Mouse (Mus musculus): ENCODE measurements around the gene Slc25a14. TPM values are rescaled to one million over a fixed set of nuclear protein-coding genes. Genes with fewer than 3 reads are reported as not detected.

The Slc25a14 gene
- total RNA-seq, 1 experiment = 5.8 TPM

GRCm38 (mm10) chrX:48596053-48596452 lies 27.2 kb upstream of the Slc25a14 start:
- H3K9me3 ChIP-seq (ENCODE audit: control insufficient read depth, insufficient read depth, low read depth, low read length) = no peaks in the 10 kb centered on the region
- DNase-seq (ENCODE audit: low read depth, low spot score) = peak; percentile 45
- H3K4me3 ChIP-seq (ENCODE audit: insufficient read depth in 1 of 2, low read depth in 1 of 2, low read length in 2 of 2, poor library complexity in 1 of 2, severe bottlenecking in 1 of 2) = 0 out of 4 replicates have a peak overlapping the region, but pooled peaks of 1 of the 2 experiments have one; percentile 5
- TF ChIP-seq MAFK (IDR thresholded peaks at IDR 0.05; ENCODE audit: insufficient read depth, low read depth, low read length) = peak; percentile 65; the same call in 1 of the 2 replicates
- TF ChIP-seq ZNF384 (IDR thresholded peaks at IDR 0.05; ENCODE audit: low read depth, low read length) = no peak
- TF ChIP-seq HCFC1 (IDR thresholded peaks at IDR 0.05; ENCODE audit: borderline replicate concordance, insufficient read depth, low read length) = no peak
- no peak for TF ChIP-seq CHD2 (IDR thresholded peaks at IDR 0.05; ENCODE audit: low read depth, low read length)
- TF ChIP-seq ZC3H11A (IDR thresholded peaks at IDR 0.05; ENCODE audit: borderline replicate concordance, low read depth, low read length) = no peak
- H3K9ac ChIP-seq (ENCODE audit: insufficient read depth, low read depth, low read length, poor library complexity, severe bottlenecking) = no peak overlapping the region
- no peaks in the 10 kb centered on the region for H3K36me3 ChIP-seq (ENCODE audit: control insufficient read depth, insufficient read depth, low read length, poor library complexity, severe bottlenecking)
- no peaks in the 10 kb centered on the region for H3K4me1 ChIP-seq (ENCODE audit: control insufficient read depth in 2 of 2, insufficient read depth in 2 of 2, low read length in 2 of 2, poor library complexity in 1 of 2)
- in situ Hi-C loops (cut with MboI; ENCODE audit: low sequenced_read_pairs in 2 of 2, unreplicated experiment in 2 of 2) = no loop called here
- no peak overlapping the region for H3K27ac ChIP-seq (ENCODE audit: insufficient read depth, low read depth, low read length, poor library complexity, severe bottlenecking)

GRCm38 (mm10) chrX:48596906-48597305 lies 26.3 kb upstream of the Slc25a14 start:
- Histone ChIP-seq H3K4me3 (ENCODE audit: insufficient read depth in 1 of 2, low read depth in 1 of 2, low read length in 2 of 2, poor library complexity in 1 of 2, severe bottlenecking in 1 of 2) (no peak overlapping the region), H3K27ac (ENCODE audit: insufficient read depth, low read depth, low read length, poor library complexity, severe bottlenecking) (no peak overlapping the region), H3K36me3 (ENCODE audit: control insufficient read depth, insufficient read depth, low read length, poor library complexity, severe bottlenecking) (no peaks in the 10 kb centered on the region), H3K4me1 (ENCODE audit: control insufficient read depth in 2 of 2, insufficient read depth in 2 of 2, low read length in 2 of 2, poor library complexity in 1 of 2) (no peaks in the 10 kb centered on the region), H3K9me3 (ENCODE audit: control insufficient read depth, insufficient read depth, low read depth, low read length) (no peaks in the 10 kb centered on the region), H3K9ac (ENCODE audit: insufficient read depth, low read depth, low read length, poor library complexity, severe bottlenecking) (no peak overlapping the region)
- TF ChIP-seq ZC3H11A (IDR thresholded peaks at IDR 0.05; ENCODE audit: borderline replicate concordance, low read depth, low read length) (no peak), CHD2 (IDR thresholded peaks at IDR 0.05; ENCODE audit: low read depth, low read length) (no peak), MAFK (IDR thresholded peaks at IDR 0.05; ENCODE audit: insufficient read depth, low read depth, low read length) (no peak), ZNF384 (IDR thresholded peaks at IDR 0.05; ENCODE audit: low read depth, low read length) (no peak), HCFC1 (IDR thresholded peaks at IDR 0.05; ENCODE audit: borderline replicate concordance, insufficient read depth, low read length) (no peak)
- DNase-seq (ENCODE audit: low read depth, low spot score) = no peak
- in situ Hi-C loops (cut with MboI; ENCODE audit: low sequenced_read_pairs in 2 of 2, unreplicated experiment in 2 of 2) = no loop called here

- Histone ChIP-seq H3K27ac (ENCODE audit: insufficient read depth, low read depth, low read length, poor library complexity, severe bottlenecking) (no peak overlapping the region), H3K36me3 (ENCODE audit: control insufficient read depth, insufficient read depth, low read length, poor library complexity, severe bottlenecking) (no peaks in the 10 kb centered on the region), H3K4me3 (ENCODE audit: insufficient read depth in 1 of 2, low read depth in 1 of 2, low read length in 2 of 2, poor library complexity in 1 of 2, severe bottlenecking in 1 of 2) (no peak overlapping the region), H3K9me3 (ENCODE audit: control insufficient read depth, insufficient read depth, low read depth, low read length) (no peaks in the 10 kb centered on the region), H3K4me1 (ENCODE audit: control insufficient read depth in 2 of 2, insufficient read depth in 2 of 2, low read length in 2 of 2, poor library complexity in 1 of 2) (peaks cover 0 to 3% of the 10 kb centered on the region in 2 experiments; a peak in 1 of 4 replicates), H3K9ac (ENCODE audit: insufficient read depth, low read depth, low read length, poor library complexity, severe bottlenecking) (no peak overlapping the region)
- no peak for DNase-seq (ENCODE audit: low read depth, low spot score)
- in situ Hi-C loops (cut with MboI; ENCODE audit: low sequenced_read_pairs in 2 of 2, unreplicated experiment in 2 of 2) = no loop called here
- TF ChIP-seq ZNF384 (IDR thresholded peaks at IDR 0.05; ENCODE audit: low read depth, low read length) (no peak), HCFC1 (IDR thresholded peaks at IDR 0.05; ENCODE audit: borderline replicate concordance, insufficient read depth, low read length) (no peak), MAFK (IDR thresholded peaks at IDR 0.05; ENCODE audit: insufficient read depth, low read depth, low read length) (no peak), CHD2 (IDR thresholded peaks at IDR 0.05; ENCODE audit: low read depth, low read length) (no peak), ZC3H11A (IDR thresholded peaks at IDR 0.05; ENCODE audit: borderline replicate concordance, low read depth, low read length) (no peak)
Measured at GRCm38 (mm10) chrX:48604872-48605271, 18.3 kb upstream of the Slc25a14 start.

GRCm38 (mm10) chrX:48623049-48623378 lies 199 bp upstream of the Slc25a14 start:
- Histone ChIP-seq H3K9ac (ENCODE audit: insufficient read depth, low read depth, low read length, poor library complexity, severe bottlenecking) (no peak overlapping the region; the same call in 1 of the 2 replicates), H3K27ac (ENCODE audit: insufficient read depth, low read depth, low read length, poor library complexity, severe bottlenecking) (no peak overlapping the region), H3K4me1 (ENCODE audit: control insufficient read depth in 2 of 2, insufficient read depth in 2 of 2, low read length in 2 of 2, poor library complexity in 1 of 2) (no peaks in the 10 kb centered on the region), H3K36me3 (ENCODE audit: control insufficient read depth, insufficient read depth, low read length, poor library complexity, severe bottlenecking) (no peaks in the 10 kb centered on the region), H3K9me3 (ENCODE audit: control insufficient read depth, insufficient read depth, low read depth, low read length) (no peaks in the 10 kb centered on the region), H3K4me3 (ENCODE audit: insufficient read depth in 1 of 2, low read depth in 1 of 2, low read length in 2 of 2, poor library complexity in 1 of 2, severe bottlenecking in 1 of 2) (peak overlapping the region; percentile 65 to 76)
- in situ Hi-C loops (cut with MboI; ENCODE audit: low sequenced_read_pairs in 2 of 2, unreplicated experiment in 2 of 2) = no loop called here
- TF ChIP-seq ZNF384 (IDR thresholded peaks at IDR 0.05; ENCODE audit: low read depth, low read length) (no peak), MAFK (IDR thresholded peaks at IDR 0.05; ENCODE audit: insufficient read depth, low read depth, low read length) (no peak), ZC3H11A (IDR thresholded peaks at IDR 0.05; ENCODE audit: borderline replicate concordance, low read depth, low read length) (no peak), CHD2 (IDR thresholded peaks at IDR 0.05; ENCODE audit: low read depth, low read length) (no peak), HCFC1 (IDR thresholded peaks at IDR 0.05; ENCODE audit: borderline replicate concordance, insufficient read depth, low read length) (no peak)
- DNase-seq (ENCODE audit: low read depth, low spot score) = no peak

GRCm38 (mm10) chrX:48624054-48624420 lies 824 bp downstream of the Slc25a14 start:
- Histone ChIP-seq H3K27ac (ENCODE audit: insufficient read depth, low read depth, low read length, poor library complexity, severe bottlenecking) (no peak overlapping the region), H3K36me3 (ENCODE audit: control insufficient read depth, insufficient read depth, low read length, poor library complexity, severe bottlenecking) (no peaks in the 10 kb centered on the region), H3K4me1 (ENCODE audit: control insufficient read depth in 2 of 2, insufficient read depth in 2 of 2, low read length in 2 of 2, poor library complexity in 1 of 2) (no peaks in the 10 kb centered on the region), H3K9me3 (ENCODE audit: control insufficient read depth, insufficient read depth, low read depth, low read length) (no peaks in the 10 kb centered on the region), H3K4me3 (ENCODE audit: insufficient read depth in 1 of 2, low read depth in 1 of 2, low read length in 2 of 2, poor library complexity in 1 of 2, severe bottlenecking in 1 of 2) (peak overlapping the region; percentile 65 to 76), H3K9ac (ENCODE audit: insufficient read depth, low read depth, low read length, poor library complexity, severe bottlenecking) (peak overlapping the region; percentile 76; the same call in 1 of the 2 replicates)
- in situ Hi-C loops (cut with MboI; ENCODE audit: low sequenced_read_pairs in 2 of 2, unreplicated experiment in 2 of 2) = no loop called here
- no peak for DNase-seq (ENCODE audit: low read depth, low spot score)
- TF ChIP-seq ZNF384 (IDR thresholded peaks at IDR 0.05; ENCODE audit: low read depth, low read length) = no peak
- no peak for TF ChIP-seq CHD2 (IDR thresholded peaks at IDR 0.05; ENCODE audit: low read depth, low read length)
- no peak for TF ChIP-seq HCFC1 (IDR thresholded peaks at IDR 0.05; ENCODE audit: borderline replicate concordance, insufficient read depth, low read length)
- no peak for TF ChIP-seq ZC3H11A (IDR thresholded peaks at IDR 0.05; ENCODE audit: borderline replicate concordance, low read depth, low read length)
- TF ChIP-seq MAFK (IDR thresholded peaks at IDR 0.05; ENCODE audit: insufficient read depth, low read depth, low read length) = no peak
